Mouse (Mus musculus): ENCODE measurements at regions not wholly inside any gene's neighbourhood (a gene's known extent, or its start where the extent isn't known, plus 50 kb on each side); places are given as distances from the start of the nearest gene placed in this dataset.
"Not testable (repeated sequence)": the region's sequence is repeated elsewhere in the genome, so short reads cannot be mapped to it uniquely, and the experiment has no call there.

- not testable (repeated sequence) for DNase-seq (ENCODE audit: low spot score in 2 of 2)
Measured at GRCm38 (mm10) chr14:53428447-53428846, 825.5 kb downstream of the Dad1 start.

DNA sequence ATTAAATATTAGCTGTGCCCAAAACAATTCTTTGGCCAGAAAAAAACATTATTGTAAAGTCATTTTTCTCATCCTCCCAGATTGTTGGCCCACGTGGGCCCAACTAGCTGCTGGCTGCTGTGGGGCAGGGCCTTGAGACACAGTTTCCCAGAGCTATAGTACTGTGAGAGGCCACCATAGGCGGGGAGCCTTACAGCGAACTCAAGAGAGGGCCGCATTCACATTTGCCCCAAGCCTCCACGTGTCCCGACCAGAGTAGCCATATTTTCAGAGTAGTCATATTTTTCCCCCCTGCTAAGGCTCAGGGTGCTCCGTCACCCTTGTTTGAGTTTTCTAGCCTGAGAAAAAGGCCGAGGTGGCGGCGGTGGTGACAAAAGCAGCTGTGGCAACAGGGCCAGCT lies 826.3 kb downstream of the Dad1 start:
- not testable (repeated sequence) for DNase-seq (ENCODE audit: low spot score in 2 of 2)

GRCm38 (mm10) chr14:53416955-53417354 lies 836.9 kb downstream of the Dad1 start:
- DNase-seq (ENCODE audit: low spot score in 2 of 2), result not testable (repeated sequence)

DNA sequence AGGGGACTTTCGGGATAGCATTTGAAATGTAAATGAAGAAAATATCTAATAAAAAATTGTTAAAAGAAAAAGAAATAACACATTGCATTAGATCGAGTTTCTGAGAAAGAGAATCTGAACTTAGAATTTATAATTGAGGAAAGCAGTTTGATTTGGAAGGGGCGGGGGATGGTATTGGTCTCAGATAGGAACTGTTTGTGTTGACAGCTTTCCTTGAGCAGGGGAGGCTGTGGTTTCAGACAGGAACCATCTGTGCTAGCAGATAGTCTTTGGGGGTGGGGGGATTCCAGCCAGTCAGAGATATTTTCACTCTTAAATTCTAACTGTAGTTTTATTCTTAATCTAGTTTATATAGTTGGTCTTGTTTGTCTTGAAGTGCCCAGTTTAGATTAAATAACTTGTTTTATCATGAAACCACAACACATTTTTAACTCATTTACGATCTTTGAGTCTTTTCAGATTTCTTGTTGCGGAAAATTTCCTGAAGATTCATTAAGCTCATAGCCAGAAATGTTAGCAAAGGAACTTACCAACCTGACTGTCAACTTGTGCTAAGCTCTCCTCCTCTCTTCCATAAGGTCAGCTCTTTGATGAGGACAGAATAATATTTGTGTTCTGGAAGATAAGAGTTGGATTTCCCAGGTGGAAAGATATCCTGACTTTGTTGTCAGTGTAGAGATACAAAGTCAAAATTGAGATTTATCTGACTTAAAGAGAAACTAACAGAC lies 846.2 kb downstream of the Dad1 start:
- DNase-seq (ENCODE audit: low spot score in 2 of 2), result not testable (repeated sequence)

DNA sequence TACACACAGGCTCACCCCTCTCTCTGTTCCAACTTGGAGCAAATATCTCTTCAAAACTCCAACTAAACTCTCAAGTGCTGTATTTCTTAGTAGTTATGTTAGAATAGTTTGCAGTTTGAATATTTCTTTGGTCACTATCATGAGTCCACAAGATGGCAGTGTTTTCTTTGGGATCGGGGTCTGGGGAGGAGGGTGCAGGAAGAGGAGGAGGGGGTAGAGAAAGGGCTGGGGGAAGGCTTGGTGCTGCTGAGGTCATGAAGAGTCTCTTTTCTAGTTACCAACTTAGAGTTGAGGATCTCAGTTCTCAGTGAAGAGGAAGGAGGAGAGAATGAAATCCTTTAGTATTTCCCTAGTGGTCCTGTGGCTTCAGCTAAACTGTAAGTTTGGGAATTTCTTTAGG lies 863.6 kb downstream of the Dad1 start:
- DNase-seq (ENCODE audit: low spot score in 2 of 2), result not testable (repeated sequence)

- not testable (repeated sequence) for DNase-seq (ENCODE audit: low spot score in 2 of 2)
Measured at GRCm38 (mm10) chr14:53374591-53374990, 879.0 kb upstream of the Olfr1507 start.

- not testable (repeated sequence) for DNase-seq (ENCODE audit: low spot score in 2 of 2)
Measured at GRCm38 (mm10) chr14:53373777-53374468, 878.4 kb upstream of the Olfr1507 start.

- DNase-seq (ENCODE audit: low spot score in 2 of 2), result no peak
Measured at GRCm38 (mm10) chr14:53369776-53370175, 874.2 kb upstream of the Olfr1507 start.

GRCm38 (mm10) chr14:53367420-53367819 lies 871.9 kb upstream of the Olfr1507 start:
- not testable (repeated sequence) for DNase-seq (ENCODE audit: low spot score in 2 of 2)

DNA sequence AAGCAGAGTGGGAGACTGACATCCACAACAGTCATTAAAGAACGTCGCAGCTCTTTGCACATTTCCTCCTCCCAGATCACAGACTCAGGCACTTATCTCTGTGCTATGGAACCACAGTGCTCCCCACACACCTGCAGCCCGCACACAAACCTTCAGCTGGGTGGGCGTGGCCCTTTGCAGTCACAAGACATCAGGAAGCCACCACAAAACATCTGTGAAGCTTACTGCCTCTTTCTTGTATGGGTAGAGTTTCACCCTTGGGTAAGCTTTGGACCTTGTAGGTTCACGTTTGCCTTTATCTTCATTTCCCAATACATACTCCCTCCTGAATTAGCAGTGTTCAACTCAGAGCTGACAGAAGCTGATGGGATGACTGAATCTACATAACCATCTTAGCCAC lies 868.4 kb upstream of the Olfr1507 start:
- not testable (repeated sequence) for DNase-seq (ENCODE audit: low spot score in 2 of 2)

- DNase-seq (ENCODE audit: low spot score in 2 of 2), result not testable (repeated sequence)
Measured at GRCm38 (mm10) chr14:53362054-53362453, 866.5 kb upstream of the Olfr1507 start.

DNA sequence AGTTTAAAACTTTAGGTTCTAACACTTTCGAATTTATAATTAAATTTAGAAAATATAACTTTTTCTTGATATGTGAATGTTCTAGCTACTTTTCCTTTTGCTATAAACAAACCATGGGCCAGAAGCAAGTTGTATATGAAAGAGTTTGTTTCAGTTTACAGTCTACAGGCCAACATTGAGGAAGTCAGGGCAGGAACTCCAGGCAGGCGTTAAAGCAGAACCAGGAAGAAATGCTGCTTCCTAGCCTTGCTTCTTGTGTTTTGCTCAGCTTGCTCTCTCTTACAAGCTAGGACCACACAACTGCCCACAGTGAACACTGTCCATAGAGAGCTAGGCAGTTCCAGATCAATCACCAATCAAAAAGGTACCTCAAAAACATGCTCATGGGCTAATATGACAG lies 861.9 kb upstream of the Olfr1507 start:
- not testable (repeated sequence) for DNase-seq (ENCODE audit: low spot score in 2 of 2)

GRCm38 (mm10) chr14:53356783-53357182 lies 861.2 kb upstream of the Olfr1507 start:
- DNase-seq (ENCODE audit: low spot score in 2 of 2), result not testable (repeated sequence)

- not testable (repeated sequence) for DNase-seq (ENCODE audit: low spot score in 2 of 2)
Measured at GRCm38 (mm10) chr14:53351457-53351856, 855.9 kb upstream of the Olfr1507 start.

DNA sequence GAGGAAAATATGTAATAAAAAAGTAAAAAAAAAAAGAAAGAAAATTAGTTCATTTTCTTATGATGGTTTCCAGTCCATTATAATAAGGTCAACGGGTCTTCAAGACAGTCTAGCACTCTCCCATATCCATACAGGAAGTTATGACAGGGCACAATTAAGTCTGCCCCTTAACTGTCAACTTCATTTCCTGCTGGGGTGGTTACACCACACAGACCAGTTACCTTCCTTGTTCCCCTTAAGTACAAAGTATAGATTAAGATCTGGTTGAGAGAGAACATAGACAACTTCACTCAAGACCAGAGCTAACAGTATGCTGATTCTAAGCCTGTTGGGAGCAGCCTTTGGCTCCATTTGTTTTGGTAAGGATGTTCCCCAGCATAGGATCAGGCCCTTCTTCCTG lies 855.2 kb upstream of the Olfr1507 start:
- not testable (repeated sequence) for DNase-seq (ENCODE audit: low spot score in 2 of 2)

DNA sequence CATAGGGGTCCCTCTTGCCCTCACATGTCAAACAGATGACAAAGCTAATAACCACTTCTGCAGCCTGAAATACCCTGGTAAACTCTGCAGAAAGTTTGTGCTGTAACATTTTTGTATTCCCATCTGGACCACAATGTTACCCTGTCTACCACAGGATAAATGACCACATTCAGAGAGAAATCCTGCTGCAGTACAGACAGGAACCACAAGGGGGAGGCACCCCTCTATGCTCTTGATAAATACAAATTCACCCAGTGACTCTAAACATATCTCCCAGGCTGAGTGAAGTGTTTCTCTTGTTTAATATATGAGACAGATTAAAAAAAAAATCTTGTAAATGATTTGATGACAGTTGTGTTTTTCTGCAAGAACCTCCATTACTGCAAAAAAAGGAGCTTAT lies 853.6 kb upstream of the Olfr1507 start:
- not testable (repeated sequence) for DNase-seq (ENCODE audit: low spot score in 2 of 2)

DNA sequence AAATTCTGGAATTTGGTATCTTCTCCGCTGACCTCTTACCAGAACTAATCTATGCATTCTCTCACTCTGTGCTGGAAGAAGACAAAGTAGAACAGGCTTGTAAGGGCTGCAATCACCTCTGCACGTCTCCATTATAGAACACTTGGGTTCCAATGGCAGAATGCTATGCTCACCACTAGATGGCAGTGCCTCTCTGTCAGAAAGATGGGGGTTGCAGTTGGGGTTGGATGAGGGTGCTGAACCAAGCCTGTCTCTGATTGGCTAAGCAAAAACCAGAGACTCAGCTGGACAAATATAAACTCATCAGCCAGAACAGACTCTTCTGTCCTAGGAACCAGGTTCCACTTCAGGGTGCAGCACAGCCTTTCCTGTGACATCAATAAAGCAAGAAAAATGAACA lies 850.0 kb upstream of the Olfr1507 start:
- not testable (repeated sequence) for DNase-seq (ENCODE audit: low spot score in 2 of 2)

DNA sequence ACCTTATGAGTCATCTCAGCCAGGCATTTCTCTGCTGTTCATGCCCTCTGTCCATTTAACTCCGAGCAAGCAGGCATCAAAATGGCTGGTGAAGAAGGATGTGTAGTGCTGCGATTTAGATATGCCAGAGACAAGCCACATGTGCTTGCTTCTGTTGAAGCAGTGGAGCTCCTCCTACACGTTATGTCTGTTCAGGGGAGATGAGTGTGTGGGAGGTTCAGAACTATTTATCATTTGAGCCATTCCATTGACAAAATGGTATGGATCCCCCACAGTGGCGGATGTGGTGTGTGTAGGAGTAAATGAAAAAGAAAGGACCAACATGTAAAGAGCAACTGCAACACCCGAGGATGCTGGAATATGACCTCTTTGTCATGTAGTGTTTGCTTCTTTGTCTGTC lies 848.3 kb upstream of the Olfr1507 start:
- not testable (repeated sequence) for DNase-seq (ENCODE audit: low spot score in 2 of 2)

DNA sequence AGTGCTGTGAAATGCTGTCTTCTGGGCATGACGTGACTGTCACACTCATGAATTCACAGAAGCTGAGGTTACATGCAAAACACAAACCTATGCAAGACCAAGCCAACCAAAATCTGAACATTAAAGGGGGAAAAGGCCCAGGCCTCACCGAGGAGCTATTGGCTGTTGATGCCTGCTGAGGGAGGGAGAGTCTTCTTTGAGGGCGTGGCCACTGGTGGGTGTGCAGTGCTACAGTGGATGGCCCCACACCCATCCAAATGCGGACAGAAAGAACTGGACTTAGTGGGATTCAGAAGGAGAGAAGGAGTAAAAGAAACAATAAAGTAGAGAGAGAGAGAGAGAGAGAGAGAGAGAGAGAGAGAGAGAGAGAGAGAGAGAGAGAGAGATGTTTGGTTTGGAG lies 843.6 kb upstream of the Olfr1507 start:
- DNase-seq (ENCODE audit: low spot score in 2 of 2), result not testable (repeated sequence)

GRCm38 (mm10) chr14:53337446-53337845 lies 841.9 kb upstream of the Olfr1507 start:
- not testable (repeated sequence) for DNase-seq (ENCODE audit: low spot score in 2 of 2)

- not testable (repeated sequence) for DNase-seq (ENCODE audit: low spot score in 2 of 2)
Measured at GRCm38 (mm10) chr14:53336705-53337104, 841.2 kb upstream of the Olfr1507 start.

DNA sequence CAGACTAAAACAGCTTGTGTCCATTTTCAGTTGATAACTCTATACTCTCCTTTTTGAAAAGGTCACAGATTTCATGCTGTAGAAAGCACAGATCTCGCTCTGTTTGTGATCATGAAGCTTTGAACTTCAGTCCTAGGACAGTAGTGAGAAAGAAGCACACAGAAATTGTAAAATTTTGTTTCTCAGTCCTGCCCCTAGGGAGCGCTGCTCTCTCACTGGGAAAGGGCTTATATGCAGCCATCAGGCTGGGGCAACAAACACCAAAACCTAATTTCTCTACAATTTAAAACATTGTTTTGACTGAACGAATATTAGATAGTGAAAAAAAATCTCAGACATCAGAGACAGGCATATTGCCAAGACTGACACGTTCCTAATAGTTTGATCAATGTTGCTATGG lies 838.9 kb upstream of the Olfr1507 start:
- not testable (repeated sequence) for DNase-seq (ENCODE audit: low spot score in 2 of 2)

- not testable (repeated sequence) for DNase-seq (ENCODE audit: low spot score in 2 of 2)
Measured at GRCm38 (mm10) chr14:53331153-53331552, 835.6 kb upstream of the Olfr1507 start.
